Mouse (Mus musculus): ENCODE results near the gene Grap. TPM values are rescaled to one million over a fixed set of nuclear protein-coding genes. Genes with fewer than 3 reads are reported as not detected.
A peak's percentile ranks its signal among the peaks of the same experiment; 100 is the strongest.

Grap gene
- total RNA-seq, 2 experiments from 2014 or later: 6.7 to 9.2 TPM

DNA sequence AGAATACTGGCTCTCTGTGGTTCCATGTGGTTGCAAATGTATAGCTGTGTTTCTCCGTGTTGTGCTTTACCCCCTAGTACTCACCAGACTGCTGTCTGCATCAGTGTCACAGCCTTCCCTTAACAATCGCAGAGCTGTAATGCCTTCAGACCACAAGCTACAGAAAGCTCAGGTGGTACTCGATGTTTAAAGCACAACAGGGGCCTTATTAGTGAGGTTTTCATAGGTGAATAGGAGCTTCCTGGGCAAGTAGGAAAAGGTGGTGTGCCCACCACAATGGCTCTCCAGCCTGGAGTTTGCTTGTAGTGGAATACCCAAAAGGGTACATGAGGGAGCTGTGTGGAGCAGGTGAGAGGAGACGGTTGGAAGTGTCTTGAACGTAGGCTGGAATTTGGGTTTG is 849 bp upstream of the Grap start:
- intact Hi-C loops (cut with DNase I): no loop called here
- DNase-seq (ENCODE audit: low spot score in 2 of 2): no peak

DNA sequence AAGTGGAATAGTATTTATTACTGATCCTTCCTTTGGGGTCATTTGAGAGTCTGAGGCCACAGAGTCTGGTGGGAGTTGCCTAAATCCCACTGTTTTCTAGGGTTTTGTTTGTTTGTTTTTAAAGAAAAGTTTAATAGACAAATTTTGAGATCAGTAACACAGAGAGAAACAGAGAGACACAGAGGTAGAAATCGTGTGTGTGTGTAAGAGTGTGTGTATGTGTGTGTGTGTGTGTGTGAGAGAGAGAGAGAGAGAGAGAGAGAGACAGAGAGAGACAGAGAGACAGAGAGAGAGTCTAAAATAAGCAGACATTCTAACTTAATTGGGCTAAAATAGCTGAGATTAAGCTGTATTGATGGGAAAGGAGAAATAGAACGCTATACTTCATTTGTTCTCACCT is 503 bp downstream of the Grap start:
- intact Hi-C loops (cut with DNase I): no loop called here
- no peak for DNase-seq (ENCODE audit: low spot score in 2 of 2)

DNA sequence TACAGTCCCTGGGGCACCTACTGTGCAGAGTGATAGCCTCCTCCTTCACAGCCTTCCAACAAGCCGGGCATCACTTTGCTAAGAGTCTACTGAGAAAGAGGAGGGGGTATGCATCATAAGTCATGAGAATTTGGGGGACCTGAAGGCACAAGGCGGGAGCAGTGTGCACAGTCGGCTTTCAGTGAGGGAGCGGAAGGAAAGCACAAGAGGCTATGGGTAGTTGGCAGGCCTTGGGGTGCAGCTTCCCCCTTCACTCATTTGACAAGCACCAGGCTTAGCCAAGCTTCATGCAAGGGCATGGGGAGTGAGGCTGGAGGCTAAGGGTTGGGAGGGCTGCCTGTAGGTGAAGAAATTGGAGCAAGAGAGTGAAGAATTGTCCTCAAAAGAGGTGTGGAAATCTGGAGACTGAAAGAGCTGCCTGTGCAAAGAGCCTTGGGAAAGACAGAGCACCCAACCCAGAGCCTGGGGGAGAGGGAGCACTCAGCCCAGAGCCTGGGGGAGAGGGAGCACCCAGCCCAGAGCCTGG is 1.8 kb downstream of the Grap start:
- no peak for DNase-seq (ENCODE audit: low spot score in 2 of 2)
- intact Hi-C loops (cut with DNase I): no loop called here

DNA sequence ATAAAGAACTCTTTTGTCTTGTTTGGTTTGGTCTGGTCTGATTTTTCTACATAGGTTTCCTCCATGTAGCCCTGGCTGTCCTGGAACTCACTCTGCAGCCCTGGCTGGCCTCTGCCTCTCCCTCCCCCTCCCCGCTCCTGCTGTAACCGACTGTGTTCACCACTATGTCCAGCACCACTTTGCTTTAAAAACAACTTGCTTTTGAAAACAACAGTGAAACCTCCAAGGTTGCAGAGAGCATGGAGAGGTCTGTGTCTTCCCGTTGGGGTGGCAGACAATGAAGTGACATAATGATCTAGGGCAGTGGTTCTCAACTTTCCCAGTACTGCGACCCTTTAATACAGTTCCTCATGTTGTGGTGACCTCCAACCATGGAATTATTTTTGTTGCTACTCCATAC is 2.6 kb downstream of the Grap start:
- intact Hi-C loops (cut with DNase I): no loop called here
- DNase-seq (ENCODE audit: low spot score in 2 of 2): no peak

DNA sequence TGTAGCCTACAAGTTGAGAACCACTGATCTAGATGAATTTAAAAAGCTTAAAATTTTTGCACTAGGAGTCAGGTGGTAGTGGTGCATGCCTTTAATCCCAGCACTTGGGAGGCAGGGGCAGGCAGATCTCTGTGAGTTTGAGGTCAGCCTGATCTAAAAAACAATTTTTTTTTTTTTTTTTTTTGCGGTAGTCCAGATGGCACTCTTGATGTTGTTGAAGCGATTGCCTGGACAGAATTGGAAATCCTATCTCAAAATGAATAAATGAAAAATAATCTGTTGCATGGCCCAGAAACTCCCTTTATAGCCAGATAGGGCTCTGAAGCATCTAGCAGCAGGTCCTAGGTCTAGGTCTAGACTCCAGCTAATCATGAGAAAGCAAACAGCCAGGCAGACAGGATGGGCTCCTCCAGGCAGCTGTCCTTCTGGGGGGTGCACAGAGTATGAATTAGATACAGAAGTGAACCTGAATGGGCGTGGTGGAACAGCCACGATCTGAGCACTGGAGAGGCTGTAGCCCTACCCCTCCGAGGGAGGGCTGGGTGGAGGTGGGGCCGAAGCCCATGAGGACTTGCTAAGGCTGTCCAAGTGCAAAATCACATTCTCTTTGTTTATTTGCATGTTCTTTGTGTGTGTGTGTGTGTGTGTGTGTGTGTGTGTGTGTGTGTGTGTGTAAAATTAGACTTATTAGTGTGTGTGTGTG is 3.2 kb downstream of the Grap start:
- intact Hi-C loops (cut with DNase I): no loop called here
- DNase-seq (ENCODE audit: low spot score in 2 of 2): no peak

DNA sequence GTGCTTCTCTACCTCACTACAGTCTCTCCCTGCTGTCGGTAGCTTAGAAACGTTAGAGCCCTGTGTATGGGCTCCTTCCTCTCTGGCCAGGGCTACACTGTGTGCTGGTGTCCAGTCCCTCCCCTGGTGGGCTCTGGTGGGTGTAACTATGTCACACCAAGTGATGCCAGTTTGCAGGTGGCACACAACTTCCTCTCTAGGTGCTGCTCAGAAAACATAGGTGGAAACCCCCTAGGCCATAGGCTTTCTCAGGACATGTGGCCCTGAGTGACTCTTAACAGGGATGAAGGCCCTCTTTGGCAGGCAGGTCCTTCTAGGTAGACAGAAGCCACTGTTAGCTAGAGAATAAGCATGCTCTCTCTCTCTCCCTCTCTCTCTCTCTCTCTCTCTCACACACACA is 4.4 kb downstream of the Grap start:
- DNase-seq (ENCODE audit: low spot score in 2 of 2): no peak
- intact Hi-C loops (cut with DNase I): no loop called here

DNA sequence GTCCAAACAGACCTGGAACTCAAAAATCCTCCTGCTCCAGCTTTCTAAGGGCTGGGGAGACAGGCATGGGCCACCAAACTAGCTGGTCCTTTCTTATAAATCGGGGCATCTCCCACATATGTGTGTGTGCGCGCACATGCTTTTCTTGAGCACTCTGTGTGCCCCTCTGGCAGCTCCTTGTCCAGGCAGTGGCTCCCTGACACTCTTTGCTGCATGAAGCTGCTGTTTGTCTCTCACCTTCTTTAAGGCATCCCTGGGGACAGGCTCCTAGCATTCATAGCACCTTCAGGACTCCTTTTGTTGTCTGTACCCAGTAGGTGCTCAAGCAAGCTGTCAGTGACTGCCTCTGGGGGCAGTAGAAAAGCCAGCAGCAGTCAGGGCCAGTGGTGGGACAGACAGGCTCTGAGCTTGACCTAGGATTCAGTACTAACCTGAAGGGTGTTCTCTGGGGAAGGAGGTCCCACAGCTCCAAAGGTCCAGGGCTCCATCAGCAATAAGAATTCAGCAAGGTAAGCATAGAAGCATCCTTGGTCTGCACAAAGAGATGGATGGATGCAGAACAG is 5.4 kb downstream of the Grap start:
- intact Hi-C loops (cut with DNase I): no loop called here
- no peak for DNase-seq (ENCODE audit: low spot score in 2 of 2)

DNA sequence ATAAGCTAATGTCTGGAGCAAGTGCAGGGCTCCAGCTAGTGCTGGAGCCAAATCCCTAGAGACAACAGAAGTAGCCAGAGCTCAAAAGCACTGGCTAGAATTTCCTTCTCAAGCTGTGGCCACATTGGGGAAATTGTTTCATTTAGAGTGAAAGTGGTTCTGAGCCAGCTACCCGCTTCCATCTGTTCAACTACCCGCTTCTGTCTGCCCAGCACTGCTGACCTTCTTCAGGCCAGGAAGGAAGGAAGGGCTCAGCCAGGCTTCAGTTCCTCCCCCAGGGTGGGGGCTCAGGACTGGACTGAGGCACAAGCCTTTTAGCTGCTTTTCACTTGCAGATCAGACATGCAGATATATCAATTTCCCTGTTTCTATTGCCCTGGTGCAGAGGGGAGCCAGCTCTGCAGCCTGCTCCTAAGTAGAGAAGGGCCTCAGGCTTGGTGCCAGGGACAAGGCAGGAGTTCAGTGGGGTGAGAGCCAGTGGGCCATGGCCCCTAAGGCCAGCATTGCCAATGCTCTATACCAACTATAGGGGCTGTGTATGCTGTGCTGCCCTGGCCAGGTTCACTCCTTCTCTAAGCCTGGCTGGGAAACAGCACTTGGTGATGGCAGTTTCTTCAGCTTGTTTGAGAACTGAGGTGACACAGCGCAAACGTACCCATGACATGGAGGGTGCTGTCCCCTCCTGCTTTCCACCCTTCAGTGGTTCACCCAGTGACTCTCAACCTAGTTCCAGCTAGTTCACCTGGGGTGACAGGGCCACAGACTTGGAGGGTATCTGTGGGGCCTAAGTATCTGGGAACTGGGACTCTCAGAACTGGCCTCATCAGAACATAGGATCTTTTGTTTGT is 6.2 kb downstream of the Grap start:
- peak; percentile 19 to 52 for DNase-seq (ENCODE audit: low spot score in 2 of 2)
- intact Hi-C loops (cut with DNase I): no loop called here

DNA sequence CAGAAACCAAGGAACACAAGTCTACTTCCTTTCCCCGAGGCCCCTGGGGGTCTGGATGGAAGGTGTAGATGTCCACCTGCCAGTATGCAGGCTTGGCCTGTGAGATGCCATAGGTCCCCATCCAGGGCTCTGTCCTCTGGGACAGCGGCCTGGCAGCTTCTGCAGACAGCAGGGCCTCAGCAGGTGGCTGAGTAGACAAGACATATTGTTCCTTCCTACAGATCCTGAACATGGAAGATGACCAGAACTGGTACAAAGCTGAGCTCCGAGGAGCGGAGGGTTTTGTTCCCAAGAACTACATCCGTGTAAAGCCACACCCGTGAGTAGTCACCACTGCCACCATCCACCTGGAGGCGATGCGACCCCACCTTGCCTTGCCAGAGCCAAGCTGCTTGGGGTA is 6.9 kb downstream of the Grap start:
- intact Hi-C loops (cut with DNase I): no loop called here
- DNase-seq (ENCODE audit: low spot score in 2 of 2): no peak

DNA sequence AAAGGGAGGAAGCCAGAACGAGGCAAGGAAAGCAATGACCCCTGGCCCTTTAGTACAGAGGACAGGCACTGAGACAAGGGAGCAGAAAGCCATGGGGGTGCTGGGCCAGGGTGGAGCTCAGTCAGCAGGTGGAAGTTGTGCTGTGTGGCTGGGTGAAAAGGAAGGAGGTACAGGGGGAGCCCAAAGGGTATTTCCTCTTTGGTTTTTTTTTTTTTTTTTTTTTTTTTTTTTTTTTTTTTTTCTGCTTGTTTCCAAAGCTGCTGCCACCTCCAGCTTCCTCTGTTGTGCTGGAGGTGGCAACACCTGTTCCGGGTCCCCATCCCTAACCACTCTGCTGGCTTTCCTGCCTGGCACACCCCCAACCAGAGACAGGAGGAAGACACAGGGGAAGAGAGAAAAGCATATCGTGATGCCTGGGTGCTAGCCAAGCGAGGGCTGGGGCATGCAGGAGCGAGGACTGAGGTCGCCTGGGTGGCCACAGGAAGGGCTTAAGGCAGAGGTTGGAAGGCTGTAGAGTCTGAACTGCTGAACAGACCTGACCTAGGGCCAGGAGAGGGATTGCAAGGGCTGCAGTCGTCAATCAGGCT is 7.8 kb downstream of the Grap start:
- intact Hi-C loops (cut with DNase I): no loop called here

DNA sequence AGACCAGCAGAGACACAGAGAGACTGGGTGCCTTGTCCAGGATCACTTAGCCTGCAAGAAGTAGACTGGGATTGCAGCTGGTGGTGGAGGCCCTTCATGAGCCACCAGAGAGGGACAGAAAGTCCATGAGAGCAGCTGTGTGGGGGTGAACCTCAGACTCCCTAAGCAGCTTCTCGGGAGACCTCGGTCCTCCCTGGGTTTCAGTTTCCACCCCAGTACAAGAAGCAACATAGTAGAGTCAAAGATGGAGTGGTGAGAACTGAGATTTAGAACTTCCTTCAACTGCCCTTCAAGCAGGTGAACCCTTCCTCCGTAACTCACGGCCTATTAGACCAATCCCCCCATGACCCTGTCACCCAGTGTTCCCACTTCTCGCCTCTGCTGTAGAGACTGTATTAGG is 9.1 kb downstream of the Grap start:
- intact Hi-C loops (cut with DNase I): no loop called here
- DNase-seq (ENCODE audit: low spot score in 2 of 2): no peak

More for the DNA sequence above, 7.8 kb downstream of the Grap start:
- no peak for DNase-seq (ENCODE audit: low spot score in 2 of 2)

DNA sequence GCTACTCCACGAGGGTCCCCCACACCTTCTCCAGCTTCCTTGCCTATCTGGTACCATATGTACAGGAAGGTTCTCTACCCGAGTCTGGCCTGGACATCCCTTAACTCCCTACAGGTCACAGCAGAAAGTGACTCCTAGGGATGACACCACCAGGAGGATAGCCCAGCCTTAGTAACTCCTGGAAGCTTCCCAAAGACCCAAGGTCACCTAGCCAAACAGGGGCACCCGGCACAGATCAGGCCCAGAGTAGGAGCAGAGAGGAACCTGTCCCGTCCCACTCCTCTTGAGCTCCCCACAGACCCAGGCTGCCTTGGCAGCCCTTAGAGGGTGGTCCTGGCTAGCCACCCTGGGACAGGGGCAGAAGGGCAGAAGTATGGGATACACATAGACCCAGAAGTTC is 12.3 kb downstream of the Grap start:
- intact Hi-C loops (cut with DNase I): no loop called here
- DNase-seq (ENCODE audit: low spot score in 2 of 2): no peak

DNA sequence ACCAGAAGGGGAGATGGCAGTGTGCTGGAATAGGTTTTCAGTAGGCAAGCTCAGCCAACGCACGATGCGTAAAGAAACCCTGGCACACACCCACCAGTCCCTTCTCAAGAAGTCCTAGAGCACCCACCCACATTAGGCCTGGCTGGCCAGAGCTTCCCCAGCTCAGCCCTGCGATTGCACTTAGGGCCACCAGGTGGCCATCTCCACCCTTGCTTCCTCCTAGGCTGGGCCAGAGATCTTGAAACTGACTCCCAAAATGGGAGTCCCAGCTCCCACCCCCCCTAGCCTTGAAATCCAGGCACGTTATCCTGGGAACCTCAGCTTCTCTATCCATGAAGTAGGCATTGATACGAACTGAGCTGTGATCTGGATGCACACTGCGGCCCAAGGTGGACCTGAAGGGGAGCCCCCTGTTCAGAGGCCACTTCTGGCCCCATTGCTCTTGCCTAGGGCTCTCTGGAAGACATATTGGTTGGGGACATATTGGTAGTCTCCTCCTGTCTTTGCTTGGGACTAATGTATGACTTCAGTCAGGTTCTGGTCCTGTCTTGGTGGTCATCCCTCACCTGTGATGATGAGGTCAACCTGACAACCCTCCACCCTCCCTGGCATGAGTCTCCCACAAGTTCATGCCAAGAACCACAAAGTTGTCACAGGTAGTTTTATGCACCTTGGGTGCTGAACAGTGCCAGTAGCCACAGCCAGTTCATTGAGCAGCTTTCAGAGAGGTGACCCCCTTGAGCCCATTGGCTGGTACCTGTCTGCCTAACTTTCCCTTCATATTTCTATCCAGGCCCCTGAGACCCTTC is 13.1 kb downstream of the Grap start:
- peak; percentile 56 to 67 for DNase-seq (ENCODE audit: low spot score in 2 of 2)
- intact Hi-C loops (cut with DNase I): loop anchor here (2.0 kb wide), 1 partner anchor 49 kb away; no protein-coding TSS in a partner anchor

DNA sequence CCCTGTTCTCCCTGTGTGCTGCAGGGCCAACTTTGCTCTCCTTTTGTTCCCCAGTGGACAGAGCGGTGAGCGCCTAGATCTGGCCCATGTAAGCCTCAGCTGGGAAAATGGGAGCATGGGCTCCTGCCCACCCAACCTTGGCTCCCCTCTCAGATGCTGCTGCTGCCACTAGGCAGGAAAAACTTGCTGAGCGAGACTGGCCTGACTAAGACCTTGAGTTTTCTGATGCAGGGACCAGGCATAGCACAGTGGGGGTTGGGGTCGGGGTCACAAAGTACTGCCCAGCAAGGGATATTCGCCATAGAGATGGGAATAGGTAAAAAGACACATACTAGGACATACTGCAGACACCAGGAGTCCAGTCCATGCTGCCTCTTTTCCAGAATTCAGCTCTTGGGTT is 14.2 kb downstream of the Grap start:
- intact Hi-C loops (cut with DNase I): loop anchor here (2.0 kb wide), 1 partner anchor 48 kb away; no protein-coding TSS in a partner anchor
- no peak for DNase-seq (ENCODE audit: low spot score in 2 of 2)

DNA sequence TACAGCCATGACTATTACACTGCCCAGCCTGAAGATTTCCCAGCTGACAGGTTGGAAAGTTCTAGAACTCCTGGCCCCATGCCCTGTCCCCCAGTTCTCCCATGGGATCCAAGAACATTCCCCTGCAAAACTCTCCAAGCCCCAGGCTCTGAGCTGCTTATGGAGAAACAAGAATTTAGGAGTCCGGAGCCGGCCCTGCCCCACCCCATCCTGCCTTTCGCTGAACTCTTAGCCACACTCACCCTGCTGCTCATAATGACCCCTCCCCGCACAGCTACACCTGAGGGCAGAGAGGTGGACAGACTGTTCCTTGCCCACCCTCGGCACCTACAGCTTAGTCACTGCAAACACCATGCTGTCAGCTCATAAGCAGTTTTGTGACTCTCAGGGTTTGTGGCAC is 14.7 kb downstream of the Grap start:
- intact Hi-C loops (cut with DNase I): loop anchor here (2.0 kb wide), 1 partner anchor 47 kb away; no protein-coding TSS in a partner anchor

DNA sequence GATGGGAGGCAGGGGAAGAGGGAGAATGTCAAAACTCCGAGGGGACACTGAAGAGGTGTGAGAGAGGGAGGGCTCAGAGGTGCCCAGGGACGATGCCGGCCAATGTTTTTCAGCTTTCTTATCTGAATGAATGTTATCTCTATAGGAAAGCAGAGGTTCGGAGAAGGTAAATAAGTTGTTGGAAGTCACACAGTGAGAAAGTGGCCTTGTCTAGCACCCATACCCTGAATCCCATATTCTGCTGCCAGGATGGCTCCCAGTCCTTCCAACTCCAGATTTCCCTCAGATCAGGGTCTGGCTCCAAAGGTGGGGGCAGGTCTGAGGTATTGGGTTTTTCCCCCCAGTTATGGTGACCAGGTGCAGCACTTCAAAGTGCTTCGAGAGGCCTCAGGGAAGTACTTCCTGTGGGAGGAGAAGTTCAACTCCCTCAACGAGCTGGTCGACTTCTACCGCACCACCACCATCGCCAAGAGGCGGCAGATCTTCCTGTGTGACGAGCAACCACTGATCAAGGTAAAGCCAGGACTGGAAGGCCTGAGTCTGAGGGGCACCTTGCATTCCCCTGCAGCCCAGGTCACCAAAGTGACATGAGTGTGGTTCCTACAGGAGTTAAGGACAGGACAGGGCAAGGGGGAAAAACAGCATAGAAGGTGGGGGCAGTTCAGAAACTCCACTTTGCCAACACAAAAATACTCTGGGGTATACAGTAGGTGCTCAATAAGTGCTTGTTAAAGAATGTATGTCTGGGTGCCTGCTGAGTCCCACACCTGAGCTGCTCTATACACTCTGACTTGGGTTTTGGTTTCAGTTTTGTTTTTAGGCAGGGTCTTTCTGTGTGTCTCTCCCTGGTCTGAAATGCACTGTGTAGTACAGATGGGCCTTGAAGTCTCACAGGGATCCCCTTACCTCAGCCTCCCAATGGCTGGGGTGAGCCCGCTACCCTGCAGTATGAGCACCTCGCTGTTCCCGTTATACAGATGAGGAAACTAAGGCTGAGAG is 16.7 kb downstream of the Grap start:
- no peak for DNase-seq (ENCODE audit: low spot score in 2 of 2)
- intact Hi-C loops (cut with DNase I): no loop called here

More for the DNA sequence above, 14.7 kb downstream of the Grap start:
- no peak for DNase-seq (ENCODE audit: low spot score in 2 of 2)

DNA sequence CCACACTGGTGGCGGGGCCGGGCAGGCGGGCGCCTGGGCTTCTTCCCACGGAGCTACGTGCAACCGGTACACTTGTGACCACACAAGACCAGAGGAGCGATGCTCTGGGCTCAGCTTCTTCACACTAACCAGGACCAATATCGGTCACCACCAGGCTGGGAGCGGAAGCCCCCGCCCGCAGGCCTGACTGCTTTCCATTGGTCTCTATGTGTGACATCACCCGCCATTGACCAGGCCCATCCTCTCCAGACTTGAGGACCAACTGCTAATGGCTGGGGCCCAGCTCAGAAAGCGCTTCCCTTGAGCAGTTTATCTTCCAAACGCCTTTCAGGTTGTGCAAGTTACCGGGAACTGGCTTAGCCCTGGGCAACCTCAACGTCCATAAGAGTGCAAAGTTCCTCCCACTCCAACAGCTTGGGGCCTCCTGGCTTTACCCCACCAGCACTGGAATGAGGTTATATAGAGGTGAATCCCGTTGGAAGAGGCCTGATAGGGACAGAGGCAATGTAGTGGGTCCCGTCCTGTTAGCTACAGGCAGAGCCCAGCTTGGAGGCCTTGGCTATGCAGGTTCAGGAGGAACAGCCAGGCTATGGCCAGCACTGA is 18.8 kb downstream of the Grap start:
- intact Hi-C loops (cut with DNase I): no loop called here

DNA sequence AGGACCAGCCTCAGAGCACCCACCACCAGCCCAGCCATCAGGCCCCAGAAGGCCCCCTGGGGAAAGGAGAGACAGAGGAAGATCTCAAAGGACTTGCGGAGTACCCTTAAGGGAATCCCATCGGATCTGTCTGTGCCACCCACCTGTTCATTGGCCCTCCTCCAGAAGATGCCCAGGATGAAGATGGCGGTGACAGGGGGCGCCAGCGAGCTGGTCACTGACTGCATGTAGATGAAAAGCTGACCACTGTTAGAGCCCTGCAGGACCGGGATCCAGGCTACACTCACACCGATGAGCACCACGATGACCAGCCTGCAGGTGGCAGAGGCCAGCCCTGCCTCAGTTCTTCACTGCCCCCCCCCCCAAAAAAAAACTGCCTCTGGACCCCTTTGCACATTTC is 20.6 kb downstream of the Grap start:
- intact Hi-C loops (cut with DNase I): no loop called here
- DNase-seq (ENCODE audit: low spot score in 2 of 2): peak; percentile 40 to 45

More for the DNA sequence above, 18.8 kb downstream of the Grap start:
- no peak for DNase-seq (ENCODE audit: low spot score in 2 of 2)

All from left cerebral cortex, postnatal 14 days (tissue).